Mouse (Mus musculus) left cerebral cortex, adult 18-20 months (tissue): Measurements from ENCODE around the gene Olfr172. TPM values are rescaled to one million over a fixed set of nuclear protein-coding genes. Genes with fewer than 3 reads are reported as not detected.

ENCODE experiments used
- DNase-seq, 2 experiments: peaks; one replicate each; pipeline ENCODE4 v3.0.0; 2021 to 2022; ENCODE audit warnings: low spot score in 2 of 2, mixed read lengths in 1 of 2
- long read RNA-seq, 2 experiments: library from polyadenylated mRNA; stranded (forward); transcript quantifications; one replicate each; pipeline ENCODE4 v2.0.0; 2021
- microRNA-seq, 2 experiments: library from miRNA; unstranded; fragments of <30 nt; microRNA quantifications; one replicate each; pipeline ENCODE4 v1.2.0; 2021
- total RNA-seq, 2 experiments: library from RNA; stranded (reverse); gene quantifications; 2 replicates each; pipeline ENCODE4 v1.2.3; 2021

Gene Olfr172
- not detected for total RNA-seq
- long read RNA-seq, experiment 1: 0 reads
- long read RNA-seq, experiment 2: 0 reads

GRCm38 (mm10) chr16:58763076-58763475 is at the start of gene Olfr172:
Gene Olfr172 (minus strand): TSS chr16:58763176.
- no peak for DNase-seq

GRCm38 (mm10) chr16:58800168-58800567 is 37.2 kb upstream of the Olfr172 start, which contains the start of gene Olfr173:
Gene Olfr173 (minus strand): TSS chr16:58800268.
- DNase-seq: no peak

GRCm38 (mm10) chr16:58756191-58756590 is 6.8 kb downstream of the Olfr172 start:
- DNase-seq: no peak

GRCm38 (mm10) chr16:58751314-58751713 is 11.7 kb downstream of the Olfr172 start:
- DNase-seq: no peak

- no peak for DNase-seq
Measured at GRCm38 (mm10) chr16:58746715-58747114, 16.3 kb downstream of the Olfr172 start.

- no peak for DNase-seq
Measured at GRCm38 (mm10) chr16:58740751-58741150, 22.2 kb downstream of the Olfr172 start.

GRCm38 (mm10) chr16:58738800-58739199 is 24.2 kb downstream of the Olfr172 start:
- DNase-seq: no peak

- no peak for DNase-seq
Measured at GRCm38 (mm10) chr16:58738205-58738604, 24.8 kb downstream of the Olfr172 start.

- peak; percentile 32 to 35 for DNase-seq
Measured at GRCm38 (mm10) chr16:58728176-58728671, 34.8 kb downstream of the Olfr172 start.

- peak; percentile 93 to 96 for DNase-seq
Measured at GRCm38 (mm10) chr16:58727477-58728131, 35.4 kb downstream of the Olfr172 start, which contains the start of gene Cldnd1. Gene Cldnd1 (plus strand): TSS chr16:58727910.

GRCm38 (mm10) chr16:58726680-58727476 is 36.1 kb downstream of the Olfr172 start:
- no peak for DNase-seq

GRCm38 (mm10) chr16:58722292-58722691 is 40.7 kb downstream of the Olfr172 start:
- DNase-seq: no peak

GRCm38 (mm10) chr16:58718666-58719120 is 44.3 kb downstream of the Olfr172 start, which contains the start of gene Gpr15:
Gene Gpr15 (minus strand): TSS chr16:58719070.
- no peak for DNase-seq

- no peak for DNase-seq
Measured at GRCm38 (mm10) chr16:58715018-58715417, 48.0 kb downstream of the Olfr172 start.

GRCm38 (mm10) chr16:58713128-58713527 is 49.8 kb downstream of the Olfr172 start:
- DNase-seq: no peak

GRCm38 (mm10) chr16:58712221-58712620 is 50.8 kb downstream of the Olfr172 start:
- DNase-seq: no peak

Small RNA genes lying within 50 kb of the gene (microRNA-seq; reads per million reads assigned to microRNA genes)
- 0 reads per million in 2 experiments for gene Gm27564

Other genes starting within 250 kb of the Olfr172 start
- gene St3gal6, start 238.9 kb downstream of the Olfr172 start, total RNA-seq: 10 to 100 TPM; 22.4 to 25.8 TPM
- not detected for gene Gm813, start 146.2 kb downstream of the Olfr172 start, total RNA-seq
- gene E330017A01Rik, start 124.4 kb downstream of the Olfr172 start, total RNA-seq: not detected
- gene Cpox, start 92.9 kb downstream of the Olfr172 start, total RNA-seq: 10 to 100 TPM; 38.9 to 40.6 TPM
- gene Gpr15, start 44.1 kb downstream of the Olfr172 start, total RNA-seq: not detected
- gene Cldnd1, start 35.3 kb downstream of the Olfr172 start, total RNA-seq: 100 to 1,000 TPM in 1 of 2 experiments, 10 to 100 TPM in 1; 95.6 to 108 TPM
- gene Olfr173, start 37.1 kb upstream of the Olfr172 start, total RNA-seq: not detected
- gene Olfr175-ps1, start 63.6 kb upstream of the Olfr172 start, total RNA-seq: not detected
- gene Olfr177, start 111.6 kb upstream of the Olfr172 start, total RNA-seq: not detected
- gene Olfr178, start 128.9 kb upstream of the Olfr172 start, total RNA-seq: not detected
- not detected for gene Olfr181, start 165.6 kb upstream of the Olfr172 start, total RNA-seq
- gene Olfr180, start 166.2 kb upstream of the Olfr172 start, total RNA-seq: not detected
- not detected for gene Olfr183, start 232.2 kb upstream of the Olfr172 start, total RNA-seq